Mouse (Mus musculus): Measurements from ENCODE around the gene Rbpj.

DNA sequence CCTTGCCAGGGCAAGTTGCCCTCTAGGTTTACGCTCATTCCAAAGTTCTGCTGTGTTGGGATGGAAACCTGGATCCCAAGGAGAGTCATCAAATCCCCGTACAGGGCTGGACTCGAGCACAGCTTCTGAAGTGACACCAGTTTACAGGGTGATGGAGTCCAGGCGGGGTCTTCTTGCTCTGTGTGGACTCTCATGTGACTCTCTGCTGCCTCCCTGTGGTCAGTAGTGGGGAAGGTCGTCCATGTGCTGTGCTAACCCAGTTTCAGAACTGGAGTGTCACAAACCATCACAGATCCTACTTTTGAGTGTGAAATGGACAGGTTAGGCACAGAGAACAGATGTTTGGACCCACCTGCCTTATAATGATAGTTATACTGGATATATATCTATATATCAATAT lies 206.4 kb downstream of the Rbpj start:
- TF ChIP-seq CTCF (IDR thresholded peaks at IDR 0.05; ENCODE audit: insufficient read depth, low read length) (peak; percentile 96), POLR2A (IDR thresholded peaks at IDR 0.05; ENCODE audit: borderline replicate concordance, extremely low read depth, low read depth, low read length) (no peak)
